Mouse (Mus musculus) heart, adult 18-20 months (tissue): ENCODE measurements around the gene Gm9008. TPM values are rescaled to one million over a fixed set of nuclear protein-coding genes. Genes with fewer than 3 reads are reported as not detected.
"Not testable (repeated sequence)": the region's sequence is repeated elsewhere in the genome, so short reads cannot be mapped to it uniquely, and the experiment has no call there.

Experiments
- DNase-seq, 2 experiments: peaks; one replicate each; pipeline ENCODE4 v3.0.0; 2021 to 2022; ENCODE audit warnings: mixed read lengths in 1 of 2
- long read RNA-seq, 2 experiments: library from polyadenylated mRNA; stranded (forward); transcript quantifications; one replicate each; pipeline ENCODE4 v2.0.0; 2021
- total RNA-seq, 2 experiments: library from RNA; stranded (reverse); gene quantifications; 2 replicates each; pipeline ENCODE4 v1.2.3; 2021

Gene Gm9008
- total RNA-seq = 1 to 10 TPM; 1.2 to 1.5 TPM
- long read RNA-seq, experiment 1, partial matches to known transcripts = 0 of 3 reads
- long read RNA-seq, experiment 1, other reads (novel, unspliced or antisense) = 0 of 3 reads
- long read RNA-seq, experiment 2 = 0 reads

DNA sequence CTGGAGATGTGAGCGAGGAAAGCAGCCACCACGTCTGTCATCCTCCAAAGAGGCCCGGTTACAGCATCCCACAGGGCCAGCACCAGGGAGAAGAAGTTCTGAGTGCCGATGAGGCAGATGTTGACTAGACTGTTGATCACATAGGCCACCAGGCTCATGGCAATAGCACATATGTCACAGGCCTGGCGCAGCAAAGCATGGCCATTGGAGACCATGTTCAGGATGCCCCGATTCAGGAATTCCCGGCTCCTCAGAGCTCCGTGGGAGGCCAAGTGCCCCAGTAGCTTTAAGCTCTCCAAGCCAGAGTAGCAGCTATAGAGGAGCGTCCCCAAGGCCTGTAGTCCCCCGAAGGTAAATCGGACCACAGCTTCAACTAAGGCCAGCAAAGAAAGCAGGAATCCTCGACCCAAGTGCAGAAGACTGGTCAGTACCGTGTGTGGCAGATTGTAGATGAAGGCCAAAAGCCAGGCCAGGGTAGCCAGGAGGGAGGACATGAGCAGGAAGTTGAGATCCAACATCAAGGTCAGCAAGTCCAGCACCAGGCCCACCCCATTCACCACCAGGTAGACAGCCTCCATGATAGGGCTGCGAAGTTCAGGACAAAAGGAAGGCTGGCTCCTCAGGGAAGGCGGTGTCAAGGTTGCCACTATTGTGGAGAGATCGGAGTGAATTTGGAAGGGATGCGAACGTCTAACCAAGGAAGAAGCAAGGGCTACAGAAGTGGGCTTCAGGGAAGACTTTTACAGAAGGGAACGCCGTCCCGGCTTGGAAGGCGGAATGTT, at the start of gene Gm9008:
Gene Gm9008, minus strand, starts transcription at position 731 of the 782 bp plus-strand sequence.
- not testable (repeated sequence) for DNase-seq

DNA sequence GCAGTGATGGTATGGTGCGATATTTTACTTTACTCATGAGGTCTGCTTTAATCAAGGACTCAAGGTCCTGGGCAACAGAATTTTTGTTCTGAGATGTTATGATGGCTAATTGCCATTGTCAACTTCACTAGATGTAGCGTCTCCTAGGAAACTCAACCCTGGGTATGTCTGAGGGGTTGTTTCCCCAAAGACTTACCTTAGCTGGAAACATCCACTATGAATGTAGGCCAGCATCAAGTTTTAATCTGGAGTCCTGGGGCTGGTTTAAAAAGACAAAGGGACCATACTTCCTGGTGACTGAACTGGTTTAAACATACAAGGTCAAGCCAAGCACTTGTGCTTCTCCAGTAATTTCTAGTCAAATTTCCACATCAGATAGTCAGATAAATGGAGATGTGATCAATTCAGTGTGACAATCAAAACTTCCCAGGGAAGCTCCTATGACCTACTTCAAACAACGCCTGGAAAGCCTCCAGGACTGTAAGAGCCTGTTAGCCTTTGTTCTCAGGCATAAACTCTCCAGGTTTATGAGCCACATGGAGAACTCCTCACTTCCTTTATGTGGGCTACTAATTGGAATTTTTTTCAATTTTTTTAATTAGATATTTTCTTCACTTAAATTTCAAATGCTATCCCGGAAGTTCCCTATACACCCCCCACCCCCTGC, 24.5 kb upstream of the Gm9008 start:
- DNase-seq = no peak

DNA sequence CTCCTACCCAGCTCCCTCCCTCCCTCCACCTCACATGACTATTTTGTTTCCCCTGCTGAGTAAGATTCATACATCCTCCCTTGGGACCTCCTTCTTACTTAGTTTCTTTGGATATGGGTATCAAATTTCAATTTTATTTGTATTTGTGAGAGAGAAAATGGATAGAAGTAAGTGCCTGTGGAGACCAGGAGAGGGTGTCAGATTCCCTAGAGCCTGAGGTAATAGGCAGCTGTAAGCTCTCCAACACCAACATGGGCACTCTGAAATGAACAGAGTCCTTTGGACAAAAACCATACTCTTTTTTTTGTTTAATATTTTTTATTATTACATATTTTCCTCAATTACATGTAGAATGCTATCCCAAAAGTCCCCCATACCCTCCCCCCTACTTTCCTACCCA, 12.6 kb upstream of the Gm9008 start:
- DNase-seq = no peak

DNA sequence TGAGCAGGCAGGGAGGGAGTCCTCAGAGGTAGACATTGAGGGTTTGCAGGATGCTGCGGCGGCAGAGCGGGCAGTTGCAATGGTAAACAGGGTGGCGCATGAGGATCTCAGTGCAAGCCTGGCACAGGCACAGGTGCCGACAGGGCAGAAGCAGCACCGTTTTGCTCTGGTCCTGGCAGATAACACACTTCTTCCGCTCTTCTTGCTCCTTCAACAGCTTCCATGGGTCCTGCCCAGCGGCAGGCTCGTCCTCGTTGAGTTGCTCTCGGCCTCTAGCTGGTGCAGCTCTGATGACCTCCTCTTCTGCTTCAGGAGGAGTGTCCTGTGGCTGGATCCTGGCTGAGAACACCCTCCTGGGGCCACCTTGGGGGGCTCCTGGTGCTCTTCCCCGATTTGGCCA, 1.2 kb downstream of the Gm9008 start:
- DNase-seq = not testable (repeated sequence)

DNA sequence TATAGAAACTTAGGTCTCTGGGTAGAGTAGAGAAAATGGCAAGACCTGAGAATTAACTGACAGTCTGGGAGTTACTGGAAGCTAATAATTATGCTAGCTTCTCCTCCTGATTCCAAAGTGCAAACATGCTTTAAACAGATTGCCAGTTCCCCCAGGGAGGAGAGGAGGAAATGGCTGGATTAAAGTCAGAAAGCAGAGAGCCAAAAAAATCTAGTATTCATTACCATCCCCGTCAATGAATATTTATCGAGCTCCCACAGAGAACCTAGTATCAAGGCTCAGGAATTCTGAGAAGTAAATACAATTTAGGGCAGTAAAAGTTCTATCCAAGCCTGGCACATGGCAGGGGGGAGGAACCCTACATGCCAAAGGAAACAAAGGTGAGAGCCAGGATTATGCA, 29.4 kb downstream of the Gm9008 start:
- DNase-seq = no peak
